Mouse (Mus musculus): Measurements from ENCODE around the gene Olfr148. TPM values are rescaled to one million over a fixed set of nuclear protein-coding genes. Genes with fewer than 3 reads are reported as not detected.

Olfr148 gene
- total RNA-seq (2014; rRNA removed) (not detected in 2 replicates), polyA plus RNA-seq (2015; fragmentation: Nextera tagmentation; extraction: Ambion mirVana) (not detected in 2 replicates)

DNA sequence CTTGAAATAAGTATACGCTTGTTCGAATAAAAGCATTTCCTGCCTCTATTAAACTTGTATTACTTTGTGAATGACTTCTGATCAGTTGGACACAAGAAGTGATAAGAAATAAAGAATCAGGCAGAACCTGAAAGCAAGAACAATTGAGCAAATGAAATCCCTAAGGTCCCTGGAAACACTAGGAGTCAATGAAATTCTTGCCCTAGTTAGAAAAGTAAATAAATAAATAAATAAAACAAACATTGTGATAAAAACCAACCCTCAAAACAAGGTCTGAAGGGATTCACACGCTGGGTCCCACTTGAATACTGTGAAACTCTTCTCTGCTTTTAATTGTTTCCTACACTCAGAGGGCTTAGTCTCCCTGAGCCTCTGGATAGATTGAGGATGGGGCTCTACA, at the start of gene Olfr148:
Gene Olfr148 (plus strand): TSS at position 301 of the 400 bp plus-strand sequence.
- DNase-seq (ENCODE audit: low spot score) = no peak

DNA sequence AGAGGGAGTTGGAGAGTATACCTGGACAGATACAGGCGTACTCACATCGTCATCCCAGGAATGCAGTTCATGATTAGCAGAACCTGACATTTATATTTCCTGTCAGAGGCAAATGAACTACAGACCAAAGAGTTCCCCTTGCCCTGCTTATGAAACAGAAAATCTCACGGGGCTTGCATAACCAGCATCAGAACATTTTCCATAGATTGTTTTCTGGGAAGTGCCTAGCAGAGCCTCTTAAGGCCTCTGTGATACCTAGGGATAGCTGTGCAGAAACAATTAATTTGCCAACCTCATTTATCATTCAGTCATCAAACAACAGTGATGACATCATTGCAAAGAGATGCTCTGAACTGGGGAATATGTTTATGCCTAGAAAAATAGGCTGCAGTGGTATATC, 35.0 kb upstream of the Olfr148 start, which contains the start of gene Olfr959:
Gene Olfr959 (minus strand): TSS at position 101 of the 400 bp plus-strand sequence.
- TF ChIP-seq CTCF (IDR thresholded peaks at IDR 0.05) = no peak
- H3K4me1 ChIP-seq (ENCODE audit: insufficient read depth, low read length) = no peaks in the 10 kb centered on the region
- WGBS = 88% methylated on average over 3 of the region's 3 CpGs
- no peak within 1 kb of the TSS for H3K4me3 ChIP-seq (ENCODE audit: low read depth, low read length)
- DNase-seq (ENCODE audit: low spot score) (no peak), ATAC-seq (ENCODE audit: low FRiP score) (no peak)
- no peaks in the 10 kb centered on the region for H3K36me3 ChIP-seq (ENCODE audit: insufficient read depth, low read length)
- H3K9me3 ChIP-seq (ENCODE audit: low read length) = no peaks in the 10 kb centered on the region
- no peaks in the 10 kb centered on the region for H3K27me3 ChIP-seq (ENCODE audit: insufficient read depth, low read length)
- no peak within 1 kb of the TSS for H3K9ac ChIP-seq (replicated peaks; ENCODE audit: low read length, poor library complexity, severe bottlenecking)
- no peak within 1 kb of the TSS for H3K27ac ChIP-seq (ENCODE audit: low read depth, low read length)
- no peak within 1 kb of the TSS for H3K4me2 ChIP-seq (ENCODE audit: low read depth, low read length, poor library complexity, severe bottlenecking)

More for the DNA sequence above, at the start of gene Olfr148:
- H3K9ac ChIP-seq (replicated peaks; ENCODE audit: low read length, poor library complexity, severe bottlenecking) = no peak within 1 kb of the TSS
- TF ChIP-seq CTCF (IDR thresholded peaks at IDR 0.05) = no peak
- 78% methylated on average over 3 of the region's 3 CpGs for WGBS
- H3K9me3 ChIP-seq (ENCODE audit: low read length) = no peaks in the 10 kb centered on the region
- ATAC-seq (ENCODE audit: low FRiP score) = no peak
- H3K36me3 ChIP-seq (ENCODE audit: insufficient read depth, low read length) = no peaks in the 10 kb centered on the region
- H3K27ac ChIP-seq (ENCODE audit: low read depth, low read length) = no peak within 1 kb of the TSS
- no peaks in the 10 kb centered on the region for H3K4me1 ChIP-seq (ENCODE audit: insufficient read depth, low read length)
- no peak within 1 kb of the TSS for H3K4me3 ChIP-seq (ENCODE audit: low read depth, low read length)
- H3K27me3 ChIP-seq (ENCODE audit: insufficient read depth, low read length) = no peaks in the 10 kb centered on the region
- H3K4me2 ChIP-seq (ENCODE audit: low read depth, low read length, poor library complexity, severe bottlenecking) = no peak within 1 kb of the TSS

DNA sequence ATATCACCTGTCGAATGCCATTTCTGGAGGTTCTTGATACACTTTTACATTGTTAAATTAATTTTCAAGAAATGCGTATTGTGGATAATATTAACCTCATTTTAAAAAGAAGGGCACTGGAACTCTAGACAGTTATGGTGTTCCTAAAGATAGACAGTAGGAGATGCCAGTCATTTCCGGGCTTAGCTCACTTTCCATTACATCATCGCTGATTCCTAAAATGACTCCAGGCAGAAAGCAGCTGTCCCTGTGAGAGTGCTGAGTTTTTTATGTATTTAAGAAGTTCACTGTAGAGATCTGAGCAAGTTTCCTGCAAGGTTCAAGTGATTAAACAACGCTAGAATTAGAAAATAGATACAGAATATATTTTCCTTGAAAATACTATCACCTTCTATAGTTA, 33.4 kb upstream of the Olfr148 start:
- Histone ChIP-seq H3K9ac (replicated peaks; ENCODE audit: low read length, poor library complexity, severe bottlenecking) (no peak overlapping the region), H3K4me2 (ENCODE audit: low read depth, low read length, poor library complexity, severe bottlenecking) (no peak overlapping the region), H3K4me3 (ENCODE audit: low read depth, low read length) (no peak overlapping the region), H3K4me1 (ENCODE audit: insufficient read depth, low read length) (no peaks in the 10 kb centered on the region), H3K36me3 (ENCODE audit: insufficient read depth, low read length) (no peaks in the 10 kb centered on the region), H3K27me3 (ENCODE audit: insufficient read depth, low read length) (no peaks in the 10 kb centered on the region), H3K9me3 (ENCODE audit: low read length) (no peaks in the 10 kb centered on the region), H3K27ac (ENCODE audit: low read depth, low read length) (no peak overlapping the region)
- WGBS = 88% methylated on average over 5 of the region's 5 CpGs
- ATAC-seq (ENCODE audit: low FRiP score) = no peak
- DNase-seq (ENCODE audit: low spot score) = no peak
- TF ChIP-seq CTCF (IDR thresholded peaks at IDR 0.05) = no peak

DNA sequence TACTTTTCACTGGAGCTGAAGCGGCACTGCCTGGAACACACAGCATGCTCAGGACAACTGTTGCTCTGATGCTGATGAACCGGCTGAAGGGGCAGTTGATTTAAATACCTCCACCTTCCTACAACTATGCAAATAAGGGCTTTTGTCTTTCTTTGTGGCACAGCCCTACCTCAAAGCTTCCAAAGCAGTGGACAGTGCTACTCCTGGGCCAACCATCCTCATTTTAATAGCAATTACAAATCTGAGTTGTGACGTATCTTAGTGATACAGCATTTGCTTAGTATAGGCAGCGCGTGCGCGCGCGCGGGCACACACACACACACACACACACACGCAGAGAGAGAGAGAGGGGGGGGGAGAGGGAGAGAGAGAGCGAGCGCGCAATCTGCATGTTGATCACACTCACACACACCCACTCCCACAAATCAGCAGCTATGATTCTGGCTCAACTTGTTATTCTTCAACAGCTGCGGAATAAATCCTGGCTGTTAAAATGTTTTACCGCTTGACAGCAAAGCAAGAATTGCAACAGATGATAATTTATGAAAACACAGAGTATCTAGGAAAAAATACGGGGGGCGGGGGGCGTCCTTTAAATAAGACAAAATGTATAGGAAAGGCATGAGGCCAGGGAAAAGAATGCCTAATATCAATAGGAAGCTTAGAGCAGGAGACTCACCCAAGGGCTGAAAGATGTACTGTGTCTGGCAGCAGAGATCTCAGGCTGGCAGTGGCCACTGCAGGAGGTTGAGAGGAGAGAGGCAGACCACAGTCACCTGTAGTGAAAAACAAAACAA, 7.7 kb upstream of the Olfr148 start:
- 0 out of 2 replicates have a peak, but pooled peaks cover under 1% of the 10 kb centered on the region for H3K36me3 ChIP-seq (ENCODE audit: insufficient read depth, low read length)
- no peaks in the 10 kb centered on the region for H3K9me3 ChIP-seq (ENCODE audit: low read length)
- H3K27ac ChIP-seq (ENCODE audit: low read depth, low read length) = peak overlapping the region; percentile 69
- TF ChIP-seq CTCF (IDR thresholded peaks at IDR 0.05) = no peak
- H3K4me3 ChIP-seq (ENCODE audit: low read depth, low read length) = peak overlapping the region; percentile 49
- H3K27me3 ChIP-seq (ENCODE audit: insufficient read depth, low read length) = no peaks in the 10 kb centered on the region
- H3K9ac ChIP-seq (replicated peaks; ENCODE audit: low read length, poor library complexity, severe bottlenecking) = peak overlapping the region; percentile 69
- peak; percentile 87 for ATAC-seq (ENCODE audit: low FRiP score)
- peak overlapping the region; percentile 76 for H3K4me2 ChIP-seq (ENCODE audit: low read depth, low read length, poor library complexity, severe bottlenecking)
- under 1% methylated on average over 19 of the region's 19 CpGs for WGBS
- H3K4me1 ChIP-seq (ENCODE audit: insufficient read depth, low read length) = no peaks in the 10 kb centered on the region
- peak; percentile 80 for DNase-seq (ENCODE audit: low spot score)

DNA sequence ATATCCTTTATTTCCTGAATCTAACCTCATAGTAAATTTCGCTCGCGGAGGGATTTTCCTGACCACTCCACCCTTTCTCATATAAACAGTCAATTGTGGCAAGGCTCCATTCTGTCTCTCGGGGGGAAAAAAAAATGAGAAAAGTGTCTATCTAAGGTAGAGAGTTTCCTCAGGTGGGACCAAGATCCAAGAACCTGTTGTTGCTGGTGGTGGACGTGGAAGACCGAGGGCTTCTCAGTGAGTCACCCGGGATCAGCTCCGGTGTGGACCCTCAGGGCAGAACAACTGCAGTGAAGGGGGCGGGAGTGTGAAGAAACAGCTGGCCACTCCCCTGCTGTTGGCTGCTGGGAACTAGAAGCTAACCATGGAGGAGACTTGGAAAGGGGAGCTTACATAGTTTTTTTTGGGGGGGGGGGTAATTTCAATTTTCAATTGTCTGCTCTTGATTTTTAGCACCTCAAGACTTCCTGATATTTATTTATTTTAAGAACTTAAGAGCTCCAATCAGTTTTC, 7.1 kb upstream of the Olfr148 start:
- WGBS = 0% methylated on average over 9 of the region's 9 CpGs
- H3K27me3 ChIP-seq (ENCODE audit: insufficient read depth, low read length) = no peaks in the 10 kb centered on the region
- H3K36me3 ChIP-seq (ENCODE audit: insufficient read depth, low read length) = no peaks in the 10 kb centered on the region
- ATAC-seq (ENCODE audit: low FRiP score) = peak; percentile 76
- H3K4me1 ChIP-seq (ENCODE audit: insufficient read depth, low read length) = no peaks in the 10 kb centered on the region
- H3K4me2 ChIP-seq (ENCODE audit: low read depth, low read length, poor library complexity, severe bottlenecking) = peak overlapping the region; percentile 76
- H3K9ac ChIP-seq (replicated peaks; ENCODE audit: low read length, poor library complexity, severe bottlenecking) = peak overlapping the region; percentile 69
- peak overlapping the region; percentile 49 for H3K4me3 ChIP-seq (ENCODE audit: low read depth, low read length)
- H3K27ac ChIP-seq (ENCODE audit: low read depth, low read length) = peak overlapping the region; percentile 69
- no peak for TF ChIP-seq CTCF (IDR thresholded peaks at IDR 0.05)
- H3K9me3 ChIP-seq (ENCODE audit: low read length) = no peaks in the 10 kb centered on the region
- peak; percentile 61 for DNase-seq (ENCODE audit: low spot score)

DNA sequence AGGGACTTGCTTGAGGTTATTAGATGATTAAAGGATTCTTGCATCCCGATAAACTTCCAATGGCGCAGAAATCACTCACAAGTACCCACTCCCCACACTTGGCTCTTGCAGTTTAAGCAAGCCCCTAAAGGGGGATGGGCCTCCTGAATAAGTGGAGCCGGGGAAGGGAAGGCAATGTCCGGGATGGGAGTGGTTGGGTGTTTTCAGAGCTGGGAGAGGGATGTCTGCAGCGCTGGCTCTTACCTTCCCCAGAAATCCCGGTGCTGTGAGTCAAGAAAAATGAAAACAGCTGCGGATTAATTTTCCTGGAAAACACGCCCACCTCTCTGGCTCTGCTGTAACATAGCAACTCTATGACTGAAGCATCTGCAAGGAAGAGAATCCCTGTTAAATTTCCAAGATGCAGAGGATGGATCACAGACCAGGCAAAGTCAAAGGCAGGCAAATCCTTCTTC, 6.4 kb upstream of the Olfr148 start, which contains the start of gene AW551984:
Gene AW551984 (minus strand): TSS at position 405 of the 455 bp plus-strand sequence.
- Histone ChIP-seq H3K36me3 (ENCODE audit: insufficient read depth, low read length) (no peaks in the 10 kb centered on the region), H3K4me3 (ENCODE audit: low read depth, low read length) (peak within 1 kb of the TSS; percentile 49), H3K27ac (ENCODE audit: low read depth, low read length) (peak within 1 kb of the TSS; percentile 69), H3K9ac (replicated peaks; ENCODE audit: low read length, poor library complexity, severe bottlenecking) (peak within 1 kb of the TSS; percentile 69), H3K4me2 (ENCODE audit: low read depth, low read length, poor library complexity, severe bottlenecking) (peak within 1 kb of the TSS; percentile 76), H3K4me1 (ENCODE audit: insufficient read depth, low read length) (no peaks in the 10 kb centered on the region), H3K9me3 (ENCODE audit: low read length) (no peaks in the 10 kb centered on the region), H3K27me3 (ENCODE audit: insufficient read depth, low read length) (no peaks in the 10 kb centered on the region)
- peak; percentile 55 for DNase-seq (ENCODE audit: low spot score)
- ATAC-seq (ENCODE audit: low FRiP score) = peak; percentile 62
- WGBS = 0% methylated on average over 8 of the region's 8 CpGs
- TF ChIP-seq CTCF (IDR thresholded peaks at IDR 0.05) = no peak
